Mouse (Mus musculus): Measurements from ENCODE around the gene AB124611.

DNA sequence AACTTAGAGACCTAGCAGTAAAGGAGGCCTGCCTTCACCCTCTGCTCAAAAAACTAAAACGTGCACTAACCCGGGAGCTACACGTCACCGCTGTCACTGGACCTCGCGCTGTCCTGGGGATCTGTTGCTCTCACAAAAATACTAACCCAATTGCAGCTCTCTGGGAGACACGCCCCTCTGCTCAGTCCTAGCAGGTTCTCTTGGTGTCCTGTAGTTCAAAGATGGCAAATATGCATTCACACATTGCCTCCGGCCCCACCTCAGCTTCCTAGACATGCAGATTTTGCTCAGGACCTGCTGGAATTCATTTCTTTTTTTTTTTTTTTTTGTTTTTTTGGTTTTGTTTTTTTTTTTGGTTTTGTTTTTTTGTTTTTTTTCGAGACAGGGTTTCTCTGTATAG lies 35.3 kb upstream of the AB124611 start:
- TF ChIP-seq CTCF (conservative IDR thresholded peaks at IDR 0.05; ENCODE audit: low read length), result no peak
- no peak for TF ChIP-seq NANOG (IDR thresholded peaks at IDR 0.05; ENCODE audit: borderline replicate concordance, low read length)

Measured in E14TG2a.4 (cell line).